In the genomic region with DNA sequence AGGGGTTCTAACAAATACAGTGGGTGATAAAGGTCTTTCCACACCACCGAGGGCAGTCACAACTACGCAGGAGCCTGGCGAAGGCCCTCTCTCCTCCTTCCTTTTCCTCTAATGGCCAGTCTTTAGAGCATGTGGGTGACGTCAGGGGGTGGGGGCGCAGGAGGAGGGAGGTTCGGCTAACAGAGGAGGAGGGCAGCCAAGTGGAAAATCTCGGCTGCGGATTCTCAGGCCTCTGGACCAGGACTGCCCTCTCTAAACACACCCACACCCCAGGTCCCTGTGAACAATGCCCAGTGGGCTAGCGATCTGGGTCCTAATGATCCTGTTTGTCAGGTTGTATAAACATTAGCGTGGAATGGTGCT, we compare ENCODE assay signal across 8 mouse cellular contexts. TPM values are rescaled to one million over a fixed set of nuclear protein-coding genes. Genes with fewer than 3 reads are reported as not detected.
DNase-seq lines count a peak whose midpoint lies in the region; ATAC-seq and TF ChIP-seq lines count a peak whose summit lies in the region.

No protein-coding gene starts in this region.

- no peak for TF ChIP-seq CTCF in lung, adult 2 months (IDR thresholded peaks at IDR 0.05; ENCODE audit: insufficient read depth, low read length)

- TF ChIP-seq POLR2A in lung, adult 2 months (IDR thresholded peaks at IDR 0.05; ENCODE audit: borderline replicate concordance, extremely low read depth, low read depth, low read length) = peak; percentile 49; the same call in 1 of the 2 replicates

- ATAC-seq in hematopoietic stem cell, adult 5-6 weeks (replicated peaks in 1 of 2; ENCODE audit: insufficient read depth in 1 of 2, low FRiP score in 2 of 2, low TSS enrichment in 1 of 2, low read depth in 1 of 2, poor library complexity in 2 of 2, severe bottlenecking in 2 of 2) = peak; percentile 63 to 74
- ATAC-seq in CD4-positive, CD25-positive, alpha-beta regulatory T cell, adult 4 months = no peak

- H3K4me3 ChIP-seq in lung, adult 2 months (replicated peaks; ENCODE audit: extremely low read depth, low read depth, low read length) = peak overlapping the region; percentile 94

- H3K4me1 ChIP-seq in lung, adult 2 months (ENCODE audit: control insufficient read depth, insufficient read depth, low read length) = no peaks in the 10 kb centered on the region

- WGBS in lung, adult 2 months = under 1% methylated on average over 10 of the region's 10 CpGs

- DNase-seq in Muller cell, postnatal 12 days (ENCODE audit: inconsistent ontology term) = peak; percentile 98
- peak; percentile 88 for DNase-seq in cerebellum, adult 9-10 months
- peak; percentile 62 to 79 for DNase-seq in frontal cortex, adult 2 months (ENCODE audit: extremely low spot score in 1 of 2, low spot score in 1 of 2)
- DNase-seq in layer of hippocampus, adult 9-10 months (ENCODE audit: low spot score) = peak; percentile 32
- peak; percentile 75 for DNase-seq in lung, adult 2 months
- DNase-seq in ovary, adult 18-20 months (ENCODE audit: low spot score) = peak; percentile 66

RNA-seq across cellular contexts. Expression of a gene that starts 17.8 kb away (rescaled TPM):
- polyA plus RNA-seq in frontal cortex, adult 2 months (2012; rRNA removed) = 107 and 119 TPM in 2 replicates
- total RNA-seq in hematopoietic stem cell, adult 5-6 weeks (2017) = 3.0 and 12.7 TPM in 2 replicates
- polyA plus RNA-seq in lung, adult 2 months (2012; rRNA removed) = 17.6 and 25.2 TPM in 2 replicates
- not detected for polyA plus RNA-seq in CD4-positive, CD25-positive, alpha-beta regulatory T cell, adult 4 months (2017; shearing (Covaris generic))

RNA-seq across cellular contexts. Expression of a gene that starts 47.0 kb away (rescaled TPM):
- not detected in 2 replicates for polyA plus RNA-seq in frontal cortex, adult 2 months (2012; rRNA removed)
- not detected in 2 replicates for total RNA-seq in hematopoietic stem cell, adult 5-6 weeks (2017)
- not detected in 2 replicates for polyA plus RNA-seq in lung, adult 2 months (2012; rRNA removed)
- not detected for polyA plus RNA-seq in CD4-positive, CD25-positive, alpha-beta regulatory T cell, adult 4 months (2017; shearing (Covaris generic))

RNA-seq across cellular contexts. Expression of a gene that starts 47.1 kb away (rescaled TPM):
- polyA plus RNA-seq in frontal cortex, adult 2 months (2012; rRNA removed) = 0.62 and 0.63 TPM in 2 replicates
- total RNA-seq in hematopoietic stem cell, adult 5-6 weeks (2017) = 0.20 and 1.3 TPM in 2 replicates
- polyA plus RNA-seq in lung, adult 2 months (2012; rRNA removed) = 1.3 and 3.7 TPM in 2 replicates
- polyA plus RNA-seq in CD4-positive, CD25-positive, alpha-beta regulatory T cell, adult 4 months (2017; shearing (Covaris generic)) = not detected

Comparison
In these comparisons a context has a peak if more than half of its experiments do, and no peak if none do; other contexts are left out.
1. DNase-seq: peak in every context shown above with its lines; median percentile 98 in Muller cell, postnatal 12 days; 88 in cerebellum, adult 9-10 months; 75 in lung, adult 2 months; 70 in frontal cortex, adult 2 months; 66 in ovary, adult 18-20 months; 32 in layer of hippocampus, adult 9-10 months.
2. RNA of a gene that starts 17.8 kb away (polyA plus RNA-seq): 107 to 119 TPM in frontal cortex, adult 2 months and 17.6 to 25.2 TPM in lung, adult 2 months; not detected in CD4-positive, CD25-positive, alpha-beta regulatory T cell, adult 4 months; every median in the first group is over 10 times any median in the second.